Mouse (Mus musculus): ENCODE results near the gene Tbc1d7. TPM values are rescaled to one million over a fixed set of nuclear protein-coding genes. Genes with fewer than 3 reads are reported as not detected.

Gene Tbc1d7
- polyA plus RNA-seq (2012; rRNA removed) = 4.5 and 5.2 TPM in 2 replicates

GRCm38 (mm10) chr13:43171020-43171710, at the start of gene Tbc1d7:
Gene Tbc1d7, minus strand, starts transcription at chr13:43171501.

Other genes with a start within 250 kb of the Tbc1d7 start
- gene Gfod1, start 132.7 kb upstream of the Tbc1d7 start, polyA plus RNA-seq (2012; rRNA removed) = 0.35 and 0.52 TPM in 2 replicates
- gene Sirt5, start 194.0 kb upstream of the Tbc1d7 start, polyA plus RNA-seq (2012; rRNA removed) = 3.0 and 3.4 TPM in 2 replicates
- 87.8 and 94.4 TPM in 2 replicates for gene Nol7, start 226.9 kb upstream of the Tbc1d7 start, polyA plus RNA-seq (2012; rRNA removed)